Mouse (Mus musculus): ENCODE data around the gene Cd4. TPM values are rescaled to one million over a fixed set of nuclear protein-coding genes. Genes with fewer than 3 reads are reported as not detected.
"Not testable (repeated sequence)": the region's sequence is repeated elsewhere in the genome, so short reads cannot be mapped to it uniquely, and the experiment has no call there.

The Cd4 gene
- total and polyA plus RNA-seq, 2 experiments from 2014 or later, result 0.05 to 0.13 TPM

DNA sequence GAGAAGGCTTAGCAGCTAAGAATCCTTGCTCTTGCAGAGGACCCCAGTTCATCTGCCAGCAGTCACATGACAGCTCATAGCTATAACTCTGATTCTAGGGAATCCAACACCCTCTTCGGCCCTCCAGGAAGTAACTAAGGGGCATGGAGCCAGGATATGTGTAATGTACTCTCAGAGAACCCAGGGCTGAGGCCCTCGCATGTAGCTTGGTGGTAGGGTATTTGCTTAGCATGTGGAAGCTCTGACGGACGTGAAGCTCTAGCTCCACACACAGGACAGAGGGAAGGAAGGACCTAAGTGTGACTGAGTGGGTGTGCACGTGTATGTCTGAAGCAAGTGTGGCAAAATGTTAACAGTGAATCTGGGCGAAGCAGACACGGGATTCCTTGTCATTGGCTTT, 51.6 kb downstream of the Cd4 start:
- DNase-seq (ENCODE audit: low spot score) (no peak), ATAC-seq (no peak)
- no peaks in the 10 kb centered on the region for H3K4me1 ChIP-seq (ENCODE audit: insufficient read depth, low read length)
- no peaks in the 10 kb centered on the region for H3K27me3 ChIP-seq (ENCODE audit: insufficient read depth, low read length)
- no peak overlapping the region for H3K4me3 ChIP-seq (ENCODE audit: low read length)
- no peak overlapping the region for H3K27ac ChIP-seq
- H3K9me3 ChIP-seq (ENCODE audit: low read length), result no peaks in the 10 kb centered on the region
- no peak overlapping the region for H3K9ac ChIP-seq (replicated peaks; ENCODE audit: low read length)
- H3K36me3 ChIP-seq (ENCODE audit: insufficient read depth, low read length), result peaks cover 2% of the 10 kb centered on the region
- TF ChIP-seq CTCF (IDR thresholded peaks at IDR 0.05; ENCODE audit: low read depth), result no peak
- no peak overlapping the region for H3K4me2 ChIP-seq (ENCODE audit: low read depth, low read length)
- 82% methylated on average over 7 of the region's 7 CpGs for WGBS

DNA sequence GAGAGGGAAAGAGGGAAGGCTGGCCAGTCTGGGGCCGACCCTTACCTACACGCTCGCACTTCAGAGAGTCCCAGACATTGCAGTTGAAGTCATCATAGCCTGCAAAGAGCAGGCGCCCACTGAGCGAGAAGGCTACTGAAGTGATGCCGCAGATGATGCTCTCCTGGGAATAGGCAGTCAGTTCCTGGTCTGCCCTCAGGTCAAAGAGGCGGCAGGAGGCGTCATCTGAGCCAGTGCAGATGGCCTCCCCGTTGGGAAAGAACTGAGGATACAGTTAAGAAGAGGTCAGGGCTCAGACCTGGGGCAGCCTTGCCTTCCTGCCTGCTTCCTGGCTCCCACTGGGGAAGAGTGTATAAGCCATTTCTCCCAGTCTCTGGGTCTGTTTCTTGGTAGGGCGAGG, 52.5 kb downstream of the Cd4 start:
- no peak for TF ChIP-seq CTCF (IDR thresholded peaks at IDR 0.05; ENCODE audit: low read depth)
- peaks cover under 1% of the 10 kb centered on the region; the same call in 1 of the 2 replicates for H3K4me1 ChIP-seq (ENCODE audit: insufficient read depth, low read length)
- H3K9me3 ChIP-seq (ENCODE audit: low read length), result no peaks in the 10 kb centered on the region
- DNase-seq (ENCODE audit: low spot score) (no peak), ATAC-seq (no peak)
- no peak overlapping the region for H3K27ac ChIP-seq
- no peaks in the 10 kb centered on the region for H3K27me3 ChIP-seq (ENCODE audit: insufficient read depth, low read length)
- no peaks in the 10 kb centered on the region for H3K36me3 ChIP-seq (ENCODE audit: insufficient read depth, low read length)
- H3K9ac ChIP-seq (replicated peaks; ENCODE audit: low read length), result no peak overlapping the region
- H3K4me2 ChIP-seq (ENCODE audit: low read depth, low read length), result no peak overlapping the region
- WGBS, result 68% methylated on average over 10 of the region's 10 CpGs
- no peak overlapping the region for H3K4me3 ChIP-seq (ENCODE audit: low read length)

DNA sequence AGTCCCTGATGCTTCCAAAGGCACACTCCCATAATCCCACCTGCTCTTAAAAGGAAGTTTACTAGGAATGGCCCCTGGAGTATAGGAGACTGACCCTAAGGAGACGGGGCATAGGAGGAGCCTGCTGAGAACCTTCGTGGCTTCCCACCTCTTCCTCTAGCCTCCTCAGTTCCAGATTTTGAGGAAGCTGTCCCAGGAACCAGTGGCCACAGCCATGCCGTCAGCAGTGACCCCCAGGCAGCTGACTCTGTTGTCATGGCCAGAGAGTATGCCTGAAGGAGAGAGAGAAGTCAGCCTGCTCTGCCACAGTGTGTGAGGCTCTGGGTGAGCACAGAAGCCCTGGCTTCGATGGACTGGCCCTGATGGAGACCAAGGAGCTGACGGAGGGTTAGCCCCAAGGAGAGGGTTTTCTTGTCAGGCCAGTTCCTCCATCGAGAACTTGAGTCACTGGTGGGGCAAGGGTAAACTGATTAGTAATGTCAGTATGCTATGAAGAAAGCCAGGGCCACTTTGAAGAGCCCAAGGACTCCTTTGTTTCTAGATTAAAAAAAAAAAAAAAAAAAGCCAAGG, 53.4 kb downstream of the Cd4 start:
- H3K36me3 ChIP-seq (ENCODE audit: insufficient read depth, low read length), result no peaks in the 10 kb centered on the region
- TF ChIP-seq CTCF (IDR thresholded peaks at IDR 0.05; ENCODE audit: low read depth), result no peak
- ATAC-seq (no peak), DNase-seq (ENCODE audit: low spot score) (no peak)
- WGBS, result 85% methylated on average over 6 of the region's 6 CpGs
- H3K9me3 ChIP-seq (ENCODE audit: low read length), result no peaks in the 10 kb centered on the region
- H3K9ac ChIP-seq (replicated peaks; ENCODE audit: low read length), result no peak overlapping the region
- H3K4me2 ChIP-seq (ENCODE audit: low read depth, low read length), result no peak overlapping the region
- peaks cover 5% of the 10 kb centered on the region; the same call in 1 of the 2 replicates for H3K4me1 ChIP-seq (ENCODE audit: insufficient read depth, low read length)
- H3K27me3 ChIP-seq (ENCODE audit: insufficient read depth, low read length), result no peaks in the 10 kb centered on the region
- H3K27ac ChIP-seq, result no peak overlapping the region
- H3K4me3 ChIP-seq (ENCODE audit: low read length), result no peak overlapping the region

DNA sequence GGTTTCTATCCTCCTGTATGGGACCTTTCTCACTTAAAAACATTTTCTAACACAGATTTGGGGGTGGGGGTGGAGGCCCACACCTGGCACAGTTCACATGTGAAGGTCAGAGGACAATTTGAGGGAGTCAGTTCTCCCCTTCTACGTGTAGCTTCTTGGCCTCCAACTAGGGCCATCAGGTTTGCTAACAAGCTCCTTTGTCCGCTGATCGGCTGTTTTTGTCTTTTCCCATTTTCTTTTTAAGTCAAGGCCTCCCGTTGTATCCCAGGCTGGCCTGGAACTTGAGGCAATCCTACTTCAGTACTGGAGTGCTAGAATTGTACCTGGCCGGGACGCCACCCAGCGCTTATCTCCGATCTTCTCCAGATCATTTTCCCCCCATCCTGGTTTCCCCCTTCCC, 56.4 kb downstream of the Cd4 start:
- Histone ChIP-seq H3K27me3 (ENCODE audit: insufficient read depth, low read length) (no peaks in the 10 kb centered on the region), H3K9ac (replicated peaks; ENCODE audit: low read length) (no peak overlapping the region), H3K27ac (no peak overlapping the region), H3K4me3 (ENCODE audit: low read length) (no peak overlapping the region), H3K9me3 (ENCODE audit: low read length) (no peaks in the 10 kb centered on the region), H3K4me1 (ENCODE audit: insufficient read depth, low read length) (peaks cover 9% of the 10 kb centered on the region; the same call in 1 of the 2 replicates), H3K4me2 (ENCODE audit: low read depth, low read length) (no peak overlapping the region), H3K36me3 (ENCODE audit: insufficient read depth, low read length) (no peaks in the 10 kb centered on the region)
- DNase-seq (ENCODE audit: low spot score), result no peak
- no peak for TF ChIP-seq CTCF (IDR thresholded peaks at IDR 0.05; ENCODE audit: low read depth)
- ATAC-seq, result no peak
- WGBS, result 93% methylated on average over 8 of the region's 8 CpGs

DNA sequence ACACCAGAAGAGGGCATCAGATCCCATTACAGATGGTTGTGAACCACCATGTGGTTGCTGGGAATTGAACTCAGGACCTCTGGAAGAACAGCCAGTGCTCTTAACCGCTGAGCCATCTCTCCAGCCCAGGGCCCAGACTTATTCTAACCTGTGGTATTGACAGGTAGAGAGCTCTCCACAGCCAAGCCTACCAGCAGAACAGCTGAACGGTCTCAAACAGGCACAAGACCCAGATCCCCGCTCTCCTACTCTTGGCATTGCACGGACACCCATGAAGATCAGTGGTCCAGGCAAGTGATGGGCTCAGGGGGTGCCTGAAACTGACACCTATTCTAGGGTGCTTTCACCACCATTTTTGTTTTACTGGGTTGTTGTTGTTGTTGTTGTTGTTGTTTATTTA, 56.8 kb downstream of the Cd4 start:
- H3K9ac ChIP-seq (replicated peaks; ENCODE audit: low read length); H3K9me3 ChIP-seq (ENCODE audit: low read length); DNase-seq (ENCODE audit: low spot score); H3K27me3 ChIP-seq (ENCODE audit: insufficient read depth, low read length); H3K36me3 ChIP-seq (ENCODE audit: insufficient read depth, low read length); ATAC-seq; H3K27ac ChIP-seq; H3K4me1 ChIP-seq (ENCODE audit: insufficient read depth, low read length); H3K4me3 ChIP-seq (ENCODE audit: low read length): not testable (repeated sequence)
- peak overlapping the region; percentile 71; the same call in 1 of the 2 replicates for H3K4me2 ChIP-seq (ENCODE audit: low read depth, low read length)
- 95% methylated on average over 4 of the region's 4 CpGs for WGBS

DNA sequence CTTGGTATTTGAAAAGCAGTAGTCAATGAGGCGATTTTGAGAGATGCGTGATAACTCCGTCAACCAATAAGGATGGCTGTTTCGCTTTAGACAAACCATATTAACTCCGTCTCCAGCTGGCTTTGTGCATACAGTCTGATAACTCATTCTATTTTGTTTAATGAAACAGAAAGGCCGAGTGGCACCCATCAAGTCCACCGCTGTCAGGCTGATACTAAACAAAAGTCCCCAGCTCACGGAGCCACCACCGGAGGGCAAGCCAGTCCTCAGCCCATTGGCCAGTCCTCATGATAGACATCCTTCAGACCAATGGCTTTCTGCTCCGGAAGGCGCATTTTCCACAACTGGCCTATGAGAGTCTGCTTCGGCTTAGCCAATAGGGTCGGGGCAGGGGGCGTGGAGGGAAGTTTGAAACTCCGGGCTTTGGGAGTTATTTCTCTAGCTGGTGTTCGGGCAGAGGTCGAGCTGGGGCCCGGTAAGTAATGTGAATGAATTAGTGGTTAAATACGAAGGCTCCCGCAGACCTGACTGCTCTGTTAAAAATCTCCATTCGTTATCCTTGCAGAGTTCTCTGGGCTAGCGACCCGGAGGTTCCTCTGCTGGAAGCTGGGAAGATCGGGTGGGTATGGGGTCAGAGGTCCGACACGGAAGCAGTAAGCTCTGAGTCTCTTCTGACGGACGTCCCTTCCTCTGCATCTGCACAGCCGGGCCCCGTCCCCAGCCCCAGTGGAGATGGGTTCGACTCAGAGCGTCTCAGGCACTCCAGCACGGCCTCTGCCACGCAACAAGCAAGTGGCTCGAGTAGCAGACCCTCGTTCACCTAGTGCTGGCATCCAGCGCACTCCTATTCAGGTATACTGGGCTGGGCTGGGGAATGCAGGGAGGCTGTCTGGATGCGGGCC, 58.0 kb downstream of the Cd4 start:
- peak; percentile 86 for ATAC-seq
- Histone ChIP-seq H3K4me3 (ENCODE audit: low read length) (peak overlapping the region; percentile 66), H3K4me2 (ENCODE audit: low read depth, low read length) (peak overlapping the region; percentile 71), H3K36me3 (ENCODE audit: insufficient read depth, low read length) (peaks cover 11% of the 10 kb centered on the region), H3K9me3 (ENCODE audit: low read length) (no peaks in the 10 kb centered on the region), H3K4me1 (ENCODE audit: insufficient read depth, low read length) (peaks cover 9% of the 10 kb centered on the region; the same call in 1 of the 2 replicates), H3K9ac (replicated peaks; ENCODE audit: low read length) (peak overlapping the region; percentile 43), H3K27ac (peak overlapping the region; percentile 86), H3K27me3 (ENCODE audit: insufficient read depth, low read length) (no peaks in the 10 kb centered on the region)
- peak; percentile 97 for DNase-seq (ENCODE audit: low spot score)
- under 1% methylated on average over 38 of the region's 38 CpGs for WGBS
- TF ChIP-seq CTCF (IDR thresholded peaks at IDR 0.05; ENCODE audit: low read depth), result peak; percentile 47
